Mouse (Mus musculus) myocyte (in vitro differentiated cells): ENCODE measurements at regions not wholly inside any gene's neighbourhood (a gene's known extent, or its start where the extent isn't known, plus 50 kb on each side); places are given as distances from the start of the nearest gene placed in this dataset.

Experiments used
- CEBPB ChIP-seq: IDR thresholded peaks from 2 replicates; pipeline ENCODE4 v1.6.1; 2011; ENCODE audit warnings: mild to moderate bottlenecking, moderate library complexity; ENCODE audit not compliant: poor library complexity, insufficient read depth, severe bottlenecking
- E2F4 ChIP-seq: IDR thresholded peaks from one replicate; pipeline ENCODE4 v1.6.1; 2011; ENCODE audit warnings: mild to moderate bottlenecking, control low read depth, moderate library complexity; ENCODE audit not compliant: insufficient read depth
- MAX ChIP-seq: IDR thresholded peaks from one replicate; pipeline ENCODE4 v1.6.1; 2011; ENCODE audit warnings: low read depth, mild to moderate bottlenecking, control low read depth
- MYOD1 ChIP-seq, 3 experiments: IDR thresholded peaks; one replicate each; pipeline ENCODE4 v1.6.1; 2011; ENCODE audit warnings: control low read depth in 2 of 3, low read depth in 2 of 3, mild to moderate bottlenecking in 2 of 3, moderate library complexity in 1 of 3; ENCODE audit not compliant: insufficient read length in 2 of 3, control insufficient read depth in 1 of 3
- MYOG ChIP-seq, 3 experiments: IDR thresholded peaks; one replicate each; pipeline ENCODE4 v1.6.1; 2011; ENCODE audit warnings: control low read depth in 2 of 3, low read depth in 2 of 3, mild to moderate bottlenecking in 2 of 3; ENCODE audit not compliant: insufficient read length in 2 of 3, control insufficient read depth in 1 of 3, insufficient read depth in 1 of 3
- POLR2A ChIP-seq: IDR thresholded peaks from one replicate; pipeline ENCODE4 v1.6.1; 2011; ENCODE audit warnings: low read depth, mild to moderate bottlenecking, control low read depth, moderate library complexity; ENCODE audit not compliant: insufficient read length
- POLR2AphosphoS2 ChIP-seq: IDR thresholded peaks from one replicate; pipeline ENCODE4 v1.6.1; 2011; ENCODE audit warnings: low read depth, control low read depth; ENCODE audit not compliant: insufficient read length
- SRF ChIP-seq: IDR thresholded peaks from one replicate; pipeline ENCODE4 v1.6.1; 2011; ENCODE audit warnings: low read depth; ENCODE audit not compliant: control insufficient read depth, insufficient read length
- TCF12 ChIP-seq: IDR thresholded peaks from one replicate; pipeline ENCODE4 v1.6.1; 2011; ENCODE audit warnings: mild to moderate bottlenecking, control low read depth; ENCODE audit not compliant: poor library complexity, insufficient read depth, severe bottlenecking
- TCF3 ChIP-seq: IDR thresholded peaks from one replicate; pipeline ENCODE4 v1.6.1; 2011; ENCODE audit warnings: low read depth, control low read depth; ENCODE audit not compliant: insufficient read length
- USF1 ChIP-seq: IDR thresholded peaks from one replicate; pipeline ENCODE4 v1.6.1; 2011; ENCODE audit warnings: low read depth, mild to moderate bottlenecking, control low read depth, moderate library complexity

DNA sequence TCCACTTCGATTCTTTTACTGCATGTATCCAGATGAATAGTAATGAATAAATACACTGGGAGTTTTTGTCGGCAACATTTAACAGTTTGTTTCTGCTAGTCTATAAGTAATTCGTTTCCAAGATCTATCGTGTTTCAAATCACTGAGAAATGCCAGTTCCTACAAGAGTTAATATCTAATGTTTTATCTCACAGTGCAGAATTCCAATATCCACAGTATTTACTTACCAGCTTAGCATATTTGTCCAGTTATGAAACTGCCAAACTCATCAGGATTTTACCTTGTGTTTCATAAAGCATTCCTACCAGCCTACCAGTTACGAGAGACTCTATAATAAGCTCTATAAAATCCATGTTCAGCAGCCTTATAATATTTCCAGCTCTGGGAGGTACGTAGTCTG lies 385.1 kb upstream of the Xrcc4 start:
- TF ChIP-seq E2F4 (no peak), POLR2A (no peak), MAX (no peak), TCF12 (no peak), CEBPB (no peak), POLR2AphosphoS2 (no peak), TCF3 (no peak), SRF (no peak), USF1 (no peak), MYOD1 (IDR thresholded peaks at IDR 0.05; ENCODE audit: control insufficient read depth in 1 of 3, insufficient read length in 2 of 3, low read depth in 2 of 3) (no peak), MYOG (IDR thresholded peaks at IDR 0.05; ENCODE audit: control insufficient read depth in 1 of 3, insufficient read depth in 1 of 3, insufficient read length in 2 of 3, low read depth in 2 of 3) (no peak)
